Mouse (Mus musculus) colon, adult 2 months (tissue): ENCODE results near the gene Olfr811. TPM values are rescaled to one million over a fixed set of nuclear protein-coding genes. Genes with fewer than 3 reads are reported as not detected.

Source experiments
- polyA plus RNA-seq: library from polyadenylated mRNA; depleted of rRNA; stranded (reverse); fragments of >200 nt; gene quantifications from 2 replicates; pipeline ENCODE4 v1.2.3, GENCODE M21; 2012; rRNA removed

Olfr811 gene
- polyA plus RNA-seq = not detected in 2 replicates

GRCm38 (mm10) chr10:129804296-129804695 lies at the start of gene Olfr811:
Gene Olfr811, minus strand, starts transcription at chr10:129804396.

GRCm38 (mm10) chr10:129845994-129846393 lies 41.8 kb upstream of the Olfr811 start, which contains the start of gene Olfr812:
Gene Olfr812, minus strand, starts transcription at chr10:129846094.

GRCm38 (mm10) chr10:129794817-129795216 lies 9.4 kb downstream of the Olfr811 start, which contains the start of gene Olfr810:
Gene Olfr810, minus strand, starts transcription at chr10:129794917.

GRCm38 (mm10) chr10:129774338-129774737 lies 29.9 kb downstream of the Olfr811 start, which contains the start of gene Olfr809:
Gene Olfr809, plus strand, starts transcription at chr10:129774638.

GRCm38 (mm10) chr10:129765182-129765581 lies 39.0 kb downstream of the Olfr811 start, which contains the start of gene Olfr808:
Gene Olfr808, plus strand, starts transcription at chr10:129765482.

GRCm38 (mm10) chr10:129757693-129758092 lies 46.5 kb downstream of the Olfr811 start, which contains the start of gene Olfr807:
Gene Olfr807, minus strand, starts transcription at chr10:129757793.

Other genes starting within 250 kb of the Olfr811 start
- gene Olfr794, start 236.7 kb downstream of the Olfr811 start, polyA plus RNA-seq = not detected in 2 replicates
- not detected in 2 replicates for gene Olfr796, start 191.8 kb downstream of the Olfr811 start, polyA plus RNA-seq
- gene Olfr798, start 176.5 kb downstream of the Olfr811 start, polyA plus RNA-seq = not detected in 2 replicates
- not detected in 2 replicates for gene Olfr799, start 166.9 kb downstream of the Olfr811 start, polyA plus RNA-seq
- not detected in 2 replicates for gene Olfr800, start 146.7 kb downstream of the Olfr811 start, polyA plus RNA-seq
- not detected in 2 replicates for gene Olfr801, start 130.5 kb downstream of the Olfr811 start, polyA plus RNA-seq
- gene Olfr802, start 116.2 kb downstream of the Olfr811 start, polyA plus RNA-seq = not detected in 2 replicates
- not detected in 2 replicates for gene Olfr803, start 110.1 kb downstream of the Olfr811 start, polyA plus RNA-seq
- not detected in 2 replicates for gene Olfr804, start 101.2 kb downstream of the Olfr811 start, polyA plus RNA-seq
- not detected in 2 replicates for gene Olfr805, start 75.0 kb downstream of the Olfr811 start, polyA plus RNA-seq
- gene Olfr806, start 62.5 kb downstream of the Olfr811 start, polyA plus RNA-seq = not detected in 2 replicates
- not detected in 2 replicates for gene Olfr807, start 46.6 kb downstream of the Olfr811 start, polyA plus RNA-seq
- not detected in 2 replicates for gene Olfr808, start 38.9 kb downstream of the Olfr811 start, polyA plus RNA-seq
- gene Olfr809, start 29.8 kb downstream of the Olfr811 start, polyA plus RNA-seq = not detected in 2 replicates
- not detected in 2 replicates for gene Olfr810, start 9.5 kb downstream of the Olfr811 start, polyA plus RNA-seq
- gene Olfr812, start 41.7 kb upstream of the Olfr811 start, polyA plus RNA-seq = not detected in 2 replicates
- gene Olfr813, start 51.0 kb upstream of the Olfr811 start, polyA plus RNA-seq = not detected in 2 replicates
- gene Olfr814, start 75.5 kb upstream of the Olfr811 start, polyA plus RNA-seq = not detected in 2 replicates
- not detected in 2 replicates for gene Olfr815, start 101.5 kb upstream of the Olfr811 start, polyA plus RNA-seq
- not detected in 2 replicates for gene Olfr816, start 111.2 kb upstream of the Olfr811 start, polyA plus RNA-seq
- not detected in 2 replicates for gene Olfr818, start 144.7 kb upstream of the Olfr811 start, polyA plus RNA-seq
- gene Olfr819, start 162.9 kb upstream of the Olfr811 start, polyA plus RNA-seq = not detected in 2 replicates
- not detected in 2 replicates for gene Olfr247, start 171.7 kb upstream of the Olfr811 start, polyA plus RNA-seq
- not detected in 2 replicates for gene Gm10310, start 180.7 kb upstream of the Olfr811 start, polyA plus RNA-seq
- gene Olfr820, start 208.2 kb upstream of the Olfr811 start, polyA plus RNA-seq = not detected in 2 replicates
- gene Olfr821, start 226.0 kb upstream of the Olfr811 start, polyA plus RNA-seq = not detected in 2 replicates